Mouse (Mus musculus) hindbrain, embryonic 10.5 days (tissue): ENCODE data around the gene Ccdc171. TPM values are rescaled to one million over a fixed set of nuclear protein-coding genes. Genes with fewer than 3 reads are reported as not detected.
"Not testable (repeated sequence)": the region's sequence is repeated elsewhere in the genome, so short reads cannot be mapped to it uniquely, and the experiment has no call there.

Experiments used
- DNase-seq: peaks from one replicate; pipeline ENCODE4 v3.0.0-alpha.2; 2017; ENCODE audit warnings: low spot score
- H3K27ac ChIP-seq: fragments of 300-500 bp; sonication (generic); 2 replicates; pipeline ENCODE4 v1.5.1; 2016; ENCODE audit warnings: mild to moderate bottlenecking, moderate library complexity
- H3K27me3 ChIP-seq: fragments of 300-500 bp; sonication (generic); 2 replicates; pipeline ENCODE4 v1.6.1; 2016; ENCODE audit warnings: mild to moderate bottlenecking; ENCODE audit not compliant: poor library complexity, insufficient read depth, severe bottlenecking
- H3K36me3 ChIP-seq: fragments of 300-500 bp; sonication (generic); 2 replicates; pipeline ENCODE4 v1.6.1; 2016; ENCODE audit warnings: mild to moderate bottlenecking, moderate library complexity
- H3K4me1 ChIP-seq: fragments of 300-500 bp; sonication (generic); replicated peaks from 2 replicates; pipeline ENCODE4 v1.6.1; 2016; ENCODE audit warnings: mild to moderate bottlenecking
- H3K4me3 ChIP-seq: fragments of 300-500 bp; sonication (generic); 2 replicates; pipeline ENCODE4 v1.5.1; 2016; ENCODE audit warnings: mild to moderate bottlenecking, moderate library complexity
- H3K9me3 ChIP-seq: fragments of 300-500 bp; sonication (generic); 2 replicates; pipeline ENCODE4 v1.6.1; 2016; ENCODE audit warnings: mild to moderate bottlenecking, moderate library complexity
- WGBS: fragments of 180-500 bp; shearing (Covaris S2); methylation state at CpG from one replicate; pipeline ENCODE4 v1.1.7; 2016; 5-methylcytosine and 5-hydroxymethylcytosine counted together
- polyA plus RNA-seq: library from polyadenylated mRNA; unstranded; fragments of >200 nt; fragmentation: Nextera tagmentation; extraction: Ambion mirVana; gene quantifications from 2 replicates; pipeline ENCODE4 v1.2.1, GENCODE M21; 2016

The Ccdc171 gene
- polyA plus RNA-seq, 1 experiment from 2014 or later = 3.3 TPM

DNA sequence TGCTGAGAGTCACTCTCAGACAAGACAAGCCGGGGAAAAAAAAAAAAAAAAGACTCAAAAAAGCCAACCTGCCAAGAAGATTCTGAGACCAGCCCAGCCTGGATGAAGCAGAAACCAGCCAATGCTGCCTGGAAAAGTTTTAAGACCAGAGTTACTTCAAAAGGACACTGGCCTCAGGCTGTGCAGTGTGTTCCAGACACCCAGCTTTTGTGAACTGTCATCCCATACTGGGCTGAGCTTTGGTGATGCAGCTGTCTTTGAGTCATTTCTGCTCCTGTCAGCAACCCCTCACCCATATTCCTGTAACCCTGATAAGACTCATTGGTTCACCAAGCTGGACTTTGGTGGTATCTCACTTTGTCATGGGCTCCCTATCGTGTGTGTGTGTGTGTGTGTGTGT, 12.7 kb upstream of the Ccdc171 start:
- Histone ChIP-seq H3K27ac (no peak overlapping the region), H3K4me1 (peaks cover 14% of the 10 kb centered on the region), H3K36me3 (no peaks in the 10 kb centered on the region), H3K4me3 (no peak overlapping the region), H3K27me3 (no peaks in the 10 kb centered on the region), H3K9me3 (no peaks in the 10 kb centered on the region)
- no peak for DNase-seq
- WGBS = 82% methylated on average over 2 of the region's 2 CpGs

DNA sequence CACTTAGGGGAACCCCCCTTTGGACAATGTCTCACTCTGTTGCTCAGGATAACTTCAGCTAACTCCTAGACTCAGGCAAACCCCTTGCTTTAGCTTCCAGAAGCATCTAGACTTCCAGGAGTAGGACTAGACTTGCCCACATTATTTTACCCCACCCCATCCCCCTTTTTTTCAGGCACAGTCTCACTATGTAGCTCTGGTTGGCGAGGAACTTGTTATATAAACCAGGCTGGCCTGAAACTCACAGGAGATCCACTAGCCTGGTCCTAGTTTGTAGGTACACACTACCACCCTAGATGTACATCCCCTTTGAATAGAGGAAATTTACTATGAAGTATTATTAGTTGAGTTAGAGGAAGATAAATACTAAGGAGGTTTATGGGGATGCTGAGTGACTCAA, 11.2 kb upstream of the Ccdc171 start:
- 88% methylated on average over 1 of the region's 1 CpGs for WGBS
- Histone ChIP-seq H3K27me3 (no peaks in the 10 kb centered on the region), H3K9me3 (no peaks in the 10 kb centered on the region), H3K4me1 (peaks cover 7% of the 10 kb centered on the region; the same call in 1 of the 2 replicates), H3K36me3 (no peaks in the 10 kb centered on the region), H3K4me3 (no peak overlapping the region), H3K27ac (no peak overlapping the region)
- no peak for DNase-seq

DNA sequence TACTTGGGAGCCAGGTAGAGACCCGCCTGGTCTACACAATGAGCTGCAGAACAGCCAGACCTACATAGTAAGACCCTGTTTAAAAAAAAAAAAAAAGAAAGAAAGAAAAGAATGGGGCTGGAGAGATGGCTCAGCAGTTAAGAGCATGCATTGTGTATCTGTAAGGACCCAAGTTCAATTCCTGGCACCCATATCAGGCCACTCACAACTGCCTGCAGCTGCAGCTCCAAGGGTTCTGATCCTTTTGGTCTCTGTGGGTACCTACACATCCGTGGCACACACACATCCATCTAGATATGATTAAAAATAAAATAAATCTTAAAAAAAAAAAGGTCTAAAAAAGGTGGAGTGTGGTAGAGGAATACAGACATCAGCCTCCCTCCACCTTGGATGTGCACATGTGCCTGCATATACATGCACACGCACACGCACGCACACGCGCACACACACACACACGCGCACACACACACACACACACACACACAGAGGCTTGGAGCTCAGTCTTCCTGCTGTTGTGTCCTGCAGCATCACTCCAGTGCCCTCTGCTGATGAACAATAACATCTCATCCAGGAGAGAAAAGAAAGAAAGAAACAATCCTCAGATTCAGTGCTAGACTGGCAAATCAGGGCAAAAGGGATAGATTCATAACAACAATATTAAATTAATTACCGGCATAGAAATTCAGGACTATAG, 10.2 kb upstream of the Ccdc171 start:
- Histone ChIP-seq H3K9me3 (no peaks in the 10 kb centered on the region), H3K36me3 (no peaks in the 10 kb centered on the region), H3K27me3 (no peaks in the 10 kb centered on the region), H3K4me3 (no peak overlapping the region), H3K4me1 (peaks cover 7% of the 10 kb centered on the region; the same call in 1 of the 2 replicates), H3K27ac (no peak overlapping the region)
- WGBS = 86% methylated on average over 10 of the region's 10 CpGs
- no peak for DNase-seq

DNA sequence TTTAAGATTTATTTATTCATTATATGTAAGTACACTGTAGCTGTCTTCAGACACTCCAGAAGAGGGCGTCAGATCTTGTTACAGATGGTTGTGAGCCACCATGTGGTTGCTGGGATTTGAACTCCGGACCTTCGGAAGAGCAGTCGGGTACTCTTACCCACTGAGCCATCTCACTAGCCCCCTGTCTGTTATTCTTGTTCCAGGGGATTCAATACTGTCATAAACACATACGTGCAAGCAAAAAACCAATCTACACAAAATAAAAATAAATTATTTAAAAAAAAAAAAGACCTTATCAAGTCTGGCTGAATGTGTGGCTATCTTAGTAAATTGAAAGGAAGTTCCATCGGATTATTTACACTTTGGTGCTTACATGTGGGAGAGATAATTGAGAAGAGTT, 9.2 kb upstream of the Ccdc171 start:
- WGBS = 94% methylated on average over 5 of the region's 6 CpGs
- H3K36me3 ChIP-seq, H3K9me3 ChIP-seq, H3K27me3 ChIP-seq, H3K4me1 ChIP-seq, DNase-seq, H3K27ac ChIP-seq, H3K4me3 ChIP-seq: not testable (repeated sequence)

DNA sequence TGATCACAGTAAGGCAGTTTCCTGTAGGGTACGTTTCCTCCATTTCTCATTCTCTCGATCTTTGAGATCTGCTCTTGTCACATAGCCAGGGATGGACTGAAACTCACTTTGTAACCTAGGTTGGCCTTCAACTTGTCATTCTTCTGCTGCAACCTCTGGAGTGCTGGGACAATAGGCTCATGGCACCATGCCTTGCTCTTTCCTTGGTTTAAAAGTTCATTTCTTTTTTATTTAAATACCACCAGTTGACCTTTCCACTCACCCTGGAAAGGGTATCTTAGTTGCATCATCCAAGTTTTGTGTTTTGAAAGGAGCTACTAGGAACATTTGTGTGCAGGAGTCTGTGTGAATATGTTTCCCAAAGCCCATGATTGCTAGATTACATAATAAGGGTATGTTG, 6.2 kb upstream of the Ccdc171 start:
- Histone ChIP-seq H3K36me3 (no peaks in the 10 kb centered on the region), H3K27ac (no peak overlapping the region)
- 65% methylated on average over 2 of the region's 2 CpGs for WGBS

DNA sequence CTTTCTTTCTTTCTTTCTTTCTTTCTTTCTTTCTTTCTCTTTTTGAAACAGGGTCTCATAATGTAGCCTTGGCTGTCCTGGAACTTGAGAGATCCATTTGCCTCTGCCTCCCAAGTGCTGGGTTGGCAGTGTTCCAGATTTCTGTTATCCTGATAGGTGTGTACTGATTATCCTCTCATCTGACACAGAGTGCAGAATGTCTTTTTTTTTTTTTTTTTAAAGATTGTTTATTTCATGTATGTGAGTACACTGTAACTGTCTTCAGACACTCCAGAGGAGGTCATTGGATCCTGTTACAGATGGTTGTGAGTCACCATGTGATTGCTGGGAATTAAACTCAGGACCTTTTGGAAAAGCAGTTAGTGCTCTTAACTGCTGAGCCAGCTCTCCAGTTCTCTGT, 5.5 kb upstream of the Ccdc171 start:
- Histone ChIP-seq H3K27ac (no peak overlapping the region), H3K9me3 (no peaks in the 10 kb centered on the region), H3K4me3 (no peak overlapping the region), H3K27me3 (no peaks in the 10 kb centered on the region), H3K36me3 (no peaks in the 10 kb centered on the region), H3K4me1 (peaks cover 20% of the 10 kb centered on the region)
- no peak for DNase-seq

More for the DNA sequence above, 6.2 kb upstream of the Ccdc171 start:
- no peak for DNase-seq
- Histone ChIP-seq H3K27me3 (no peaks in the 10 kb centered on the region), H3K9me3 (no peaks in the 10 kb centered on the region), H3K4me3 (no peak overlapping the region), H3K4me1 (peaks cover 14% of the 10 kb centered on the region)

DNA sequence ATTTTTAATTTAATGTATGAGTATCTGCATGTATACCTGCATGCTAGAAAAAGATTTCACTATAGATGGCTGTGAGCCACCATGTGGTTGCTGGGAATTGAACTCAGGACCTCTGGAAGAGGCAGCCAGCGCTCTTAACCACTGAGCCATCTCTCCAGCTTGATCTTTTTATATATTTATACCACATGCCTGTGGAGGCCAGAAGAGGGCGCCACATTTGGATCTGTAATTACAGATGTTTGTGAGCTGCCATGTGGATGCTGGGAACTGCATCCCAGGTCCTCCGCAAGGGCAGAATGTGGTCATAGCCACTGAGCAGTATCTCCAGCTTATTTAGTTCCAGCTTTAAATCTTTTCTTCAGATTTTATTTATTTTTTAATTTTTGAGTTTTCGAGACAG, 5.0 kb upstream of the Ccdc171 start:
- H3K36me3 ChIP-seq = no peaks in the 10 kb centered on the region
- DNase-seq = no peak
- no peaks in the 10 kb centered on the region for H3K9me3 ChIP-seq
- H3K27me3 ChIP-seq = no peaks in the 10 kb centered on the region
- 81% methylated on average over 4 of the region's 4 CpGs for WGBS
- H3K4me3 ChIP-seq = no peak overlapping the region
- H3K4me1 ChIP-seq = peaks cover 20% of the 10 kb centered on the region
- no peak overlapping the region for H3K27ac ChIP-seq

DNA sequence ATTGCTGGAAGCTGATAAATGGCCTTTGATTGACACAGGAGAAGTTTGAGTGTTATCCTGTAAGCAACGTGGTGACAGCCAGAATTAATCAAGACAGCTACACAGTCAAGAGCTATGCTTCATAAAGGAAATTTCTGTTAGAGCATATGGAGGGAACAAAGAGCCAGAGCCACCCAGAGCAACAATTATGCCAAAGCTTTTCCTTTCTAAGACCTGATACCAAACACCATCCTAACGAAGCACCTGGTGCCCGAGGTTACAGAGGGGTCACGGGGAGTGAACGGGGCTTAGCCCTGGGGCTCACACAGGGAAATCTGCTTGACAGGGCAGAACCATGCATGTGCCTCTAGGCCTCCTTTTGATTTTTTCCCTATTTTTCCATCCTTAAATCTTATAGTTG, 3.3 kb upstream of the Ccdc171 start:
- Histone ChIP-seq H3K27ac (no peak overlapping the region), H3K27me3 (no peaks in the 10 kb centered on the region), H3K4me1 (peaks cover 34% of the 10 kb centered on the region), H3K36me3 (no peaks in the 10 kb centered on the region), H3K4me3 (no peak overlapping the region), H3K9me3 (no peaks in the 10 kb centered on the region)
- peak; percentile 16 for DNase-seq
- WGBS = 61% methylated on average over 5 of the region's 5 CpGs

DNA sequence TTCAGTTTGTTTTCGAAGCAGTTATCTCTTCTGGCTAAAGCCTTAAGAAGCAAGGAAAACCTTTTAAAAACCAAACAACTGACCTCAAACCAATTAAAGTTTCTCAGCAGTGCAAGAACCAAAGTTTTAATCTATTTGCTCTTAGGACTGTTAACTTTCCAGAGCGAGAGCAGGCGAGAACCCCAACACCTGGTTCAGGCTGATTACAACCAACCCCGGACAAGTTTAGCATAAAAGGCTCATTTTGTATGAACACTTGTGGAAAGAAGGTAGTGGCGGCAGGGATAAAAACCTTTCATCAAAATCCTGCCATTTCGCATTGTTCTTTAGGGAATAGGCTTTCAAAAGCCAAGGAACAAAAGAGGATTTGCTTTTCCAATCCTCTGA, 896 bp upstream of the Ccdc171 start:
- WGBS = 7% methylated on average over 6 of the region's 6 CpGs
- Histone ChIP-seq H3K36me3 (no peaks in the 10 kb centered on the region), H3K4me1 (peaks cover 34% of the 10 kb centered on the region), H3K9me3 (peaks cover 3% of the 10 kb centered on the region; the same call in 1 of the 2 replicates), H3K4me3 (peak overlapping the region; percentile 73), H3K27ac (peak overlapping the region; percentile 99), H3K27me3 (no peaks in the 10 kb centered on the region)
- no peak for DNase-seq

DNA sequence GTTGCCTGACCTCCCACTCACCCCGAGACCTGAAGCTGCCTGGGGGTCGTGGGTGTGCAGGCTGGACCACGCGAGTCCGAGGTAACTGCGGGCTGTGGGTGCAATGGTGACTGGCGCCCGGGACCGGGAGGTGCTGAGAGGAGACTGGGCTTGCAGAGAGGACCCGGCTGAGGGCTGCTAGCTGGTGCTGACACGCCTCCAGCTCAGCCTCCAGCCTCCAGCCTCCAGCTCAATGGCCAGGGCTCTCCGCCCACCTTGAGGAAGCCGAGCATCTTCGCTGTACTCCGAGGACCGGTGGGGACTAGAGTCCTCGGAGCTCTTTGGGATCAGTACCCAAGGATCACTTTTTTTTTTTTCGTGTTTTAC, 328 bp downstream of the Ccdc171 start:
- Histone ChIP-seq H3K4me1 (peaks cover 36% of the 10 kb centered on the region), H3K27ac (peak overlapping the region; percentile 99), H3K9me3 (peaks cover 3% of the 10 kb centered on the region; the same call in 1 of the 2 replicates), H3K4me3 (peak overlapping the region; percentile 73), H3K36me3 (no peaks in the 10 kb centered on the region), H3K27me3 (no peaks in the 10 kb centered on the region)
- no peak for DNase-seq
- WGBS = under 1% methylated on average over 18 of the region's 18 CpGs

DNA sequence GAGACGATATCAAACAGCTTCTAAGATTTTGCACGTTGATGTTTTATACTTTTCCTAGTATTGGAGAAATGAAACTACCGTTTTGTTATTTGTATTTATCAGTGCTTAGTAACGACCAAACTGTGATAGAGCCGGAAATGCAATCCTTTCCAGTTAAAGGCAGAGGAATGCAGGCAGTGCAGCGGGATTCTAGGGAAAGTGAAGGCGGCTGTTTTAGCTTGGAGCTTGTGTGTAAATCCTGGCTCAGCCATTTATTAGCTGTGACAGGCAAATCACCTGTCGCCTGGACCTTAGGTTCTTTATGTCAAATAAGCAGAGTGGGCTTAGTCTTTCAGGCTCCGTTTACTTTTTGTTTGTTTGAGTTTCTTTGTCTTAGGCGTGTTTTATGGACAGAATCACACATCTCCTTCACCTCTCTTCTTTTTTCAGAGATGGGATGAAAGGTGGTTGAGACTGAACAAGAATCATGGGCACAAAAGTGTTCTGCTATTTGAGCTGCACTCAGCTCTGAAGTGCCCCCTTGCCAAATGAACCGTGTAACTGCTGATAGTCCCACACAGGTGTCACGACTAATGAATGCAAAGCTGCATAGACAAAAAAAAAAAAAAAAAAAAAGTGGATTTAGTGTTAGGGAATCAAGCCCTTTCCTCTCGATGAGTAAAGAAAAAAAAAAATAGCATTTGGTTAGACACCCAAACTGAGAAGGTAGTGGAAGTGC, 1.1 kb downstream of the Ccdc171 start:
- H3K27ac ChIP-seq = peak overlapping the region; percentile 99; the same call in 1 of the 2 replicates
- H3K4me3 ChIP-seq = peak overlapping the region; percentile 73
- peaks cover 3% of the 10 kb centered on the region; the same call in 1 of the 2 replicates for H3K9me3 ChIP-seq
- WGBS = 12% methylated on average over 13 of the region's 13 CpGs
- no peaks in the 10 kb centered on the region for H3K36me3 ChIP-seq
- H3K27me3 ChIP-seq = no peaks in the 10 kb centered on the region
- peaks cover 37% of the 10 kb centered on the region for H3K4me1 ChIP-seq
- no peak for DNase-seq

DNA sequence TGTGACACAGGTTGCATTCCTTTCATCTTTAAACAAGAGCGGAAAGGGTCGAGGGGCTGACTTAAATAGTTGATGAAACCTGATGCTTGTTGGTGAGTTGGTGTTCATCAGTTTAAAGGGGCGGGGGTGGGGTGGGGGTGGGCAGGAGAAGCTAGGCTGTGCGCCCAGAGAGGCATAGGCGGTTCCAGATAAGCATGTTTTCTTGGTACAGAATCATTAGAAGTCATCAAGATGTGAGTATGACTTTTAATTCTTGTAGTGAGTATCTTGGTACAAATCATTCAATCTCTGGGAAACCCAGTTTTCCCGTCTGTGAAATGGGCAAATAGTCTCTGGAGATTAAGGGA, 1.6 kb downstream of the Ccdc171 start:
- Histone ChIP-seq H3K27ac (no peak overlapping the region), H3K27me3 (no peaks in the 10 kb centered on the region), H3K9me3 (peaks cover 3% of the 10 kb centered on the region; the same call in 1 of the 2 replicates), H3K4me3 (no peak overlapping the region), H3K36me3 (no peaks in the 10 kb centered on the region), H3K4me1 (peaks cover 34% of the 10 kb centered on the region)
- DNase-seq = no peak
- 68% methylated on average over 6 of the region's 6 CpGs for WGBS

DNA sequence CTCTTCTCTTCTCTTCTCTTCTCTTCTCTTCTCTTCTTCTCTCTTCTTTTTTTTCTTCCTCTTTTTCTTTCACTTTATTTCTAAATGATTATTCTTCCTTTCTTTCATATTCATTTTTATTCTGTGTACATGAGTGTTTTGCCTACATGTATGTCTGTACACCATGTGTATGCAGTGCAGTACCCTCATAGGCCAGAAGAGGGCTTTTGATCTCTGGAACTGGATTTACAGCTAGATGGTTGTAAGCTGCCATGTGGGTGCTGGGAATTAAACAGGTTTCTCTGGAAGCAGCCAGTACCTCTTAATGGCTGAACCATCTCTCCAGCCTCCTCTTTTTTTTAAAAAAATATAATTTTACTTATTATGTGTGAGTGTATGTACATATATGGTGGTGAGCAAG, 2.6 kb downstream of the Ccdc171 start:
- peaks cover 32% of the 10 kb centered on the region for H3K4me1 ChIP-seq
- no peaks in the 10 kb centered on the region for H3K36me3 ChIP-seq
- peak; percentile 35 for DNase-seq
- peaks cover 3% of the 10 kb centered on the region; the same call in 1 of the 2 replicates for H3K9me3 ChIP-seq
- H3K27ac ChIP-seq = no peak overlapping the region
- H3K4me3 ChIP-seq = no peak overlapping the region
- H3K27me3 ChIP-seq = no peaks in the 10 kb centered on the region
